Mouse (Mus musculus) cerebellum, adult 2 months (tissue): ENCODE data around the gene Tnfrsf22.

ENCODE experiments used
- CTCF ChIP-seq: fragments of 200-500 bp; IDR thresholded peaks from 2 replicates; pipeline ENCODE4 v1.5.1; 2011; ENCODE audit warnings: low read depth, mild to moderate bottlenecking, control low read depth, low read length, moderate library complexity, borderline replicate concordance; ENCODE audit not compliant: insufficient read depth
- POLR2A ChIP-seq: fragments of 200-500 bp; IDR thresholded peaks from 2 replicates; pipeline ENCODE4 v1.6.1; 2011; ENCODE audit warnings: low read length, control low read depth, borderline replicate concordance; ENCODE audit not compliant: insufficient read depth

DNA sequence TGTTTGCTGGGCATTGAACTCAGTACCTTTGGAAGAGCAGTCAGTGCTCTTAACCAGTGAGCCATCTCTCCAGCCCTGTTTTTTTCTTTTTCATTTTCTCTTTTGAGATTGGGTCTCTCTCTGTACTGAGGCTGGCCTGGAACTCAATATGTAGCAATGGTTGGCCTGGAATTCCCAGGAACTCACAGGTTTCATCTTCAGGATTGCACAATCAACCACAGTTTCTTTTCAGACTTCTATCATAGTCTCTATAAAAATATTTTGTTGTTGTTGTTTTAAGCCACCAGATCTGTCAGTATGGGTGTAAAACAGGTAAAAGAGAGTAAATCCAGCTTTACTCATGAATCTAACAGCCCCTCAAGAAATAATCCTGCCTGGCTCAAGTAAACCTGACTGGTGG, 11.3 kb upstream of the Tnfrsf22 start:
- TF ChIP-seq CTCF (no peak), POLR2A (no peak)
